Mouse (Mus musculus): Measurements from ENCODE around the gene Mvb12b. TPM values are rescaled to one million over a fixed set of nuclear protein-coding genes. Genes with fewer than 3 reads are reported as not detected.
A peak's percentile ranks its signal among the peaks of the same experiment; 100 is the strongest.

Mvb12b gene
- polyA plus RNA-seq, 1 experiment from 2014 or later, result 65.0 TPM

DNA sequence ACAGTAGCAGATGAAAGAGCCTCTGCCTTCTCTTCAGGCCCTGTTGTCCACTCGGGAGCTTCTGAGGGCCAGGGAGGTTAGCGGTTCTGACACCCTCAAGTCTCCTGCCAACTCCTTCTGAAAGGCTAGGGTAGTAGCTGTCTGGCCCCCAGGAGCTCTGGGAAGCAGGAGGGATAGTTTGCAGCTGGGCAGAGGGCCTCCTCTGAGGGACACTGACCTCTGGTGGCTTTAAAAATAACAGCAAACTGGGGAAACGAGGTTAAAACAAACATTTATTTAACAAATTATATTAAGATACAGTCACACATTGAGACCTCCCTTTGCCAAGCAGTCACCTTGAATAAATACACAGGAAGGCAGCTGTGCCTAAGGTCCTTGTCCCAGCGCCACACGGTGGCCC, 158.0 kb downstream of the Mvb12b start:
- no peak overlapping the region for H3K27ac ChIP-seq
- peaks cover 44% of the 10 kb centered on the region for H3K36me3 ChIP-seq
- ATAC-seq (ENCODE audit: low FRiP score), result no peak
- 0 out of 2 replicates have a peak overlapping the region, but pooled peaks have one; percentile 19 for H3K9ac ChIP-seq
- 39% methylated on average over 5 of the region's 5 CpGs for WGBS
- no peaks in the 10 kb centered on the region for H3K27me3 ChIP-seq
- no peak overlapping the region for H3K4me2 ChIP-seq
- peaks cover 12% of the 10 kb centered on the region for H3K4me1 ChIP-seq (replicated peaks)
- no peak overlapping the region for H3K4me3 ChIP-seq
- H3K9me3 ChIP-seq, result no peaks in the 10 kb centered on the region

- H3K36me3 ChIP-seq, result peaks cover 31% of the 10 kb centered on the region
- H3K9me3 ChIP-seq, result no peaks in the 10 kb centered on the region
- no peaks in the 10 kb centered on the region for H3K27me3 ChIP-seq
- no peak overlapping the region for H3K4me2 ChIP-seq
- H3K4me1 ChIP-seq (replicated peaks), result peaks cover 7% of the 10 kb centered on the region
- 83% methylated on average over 6 of the region's 6 CpGs for WGBS
- no peak overlapping the region for H3K9ac ChIP-seq
- no peak for ATAC-seq (ENCODE audit: low FRiP score)
- H3K4me3 ChIP-seq, result no peak overlapping the region
- no peak overlapping the region for H3K27ac ChIP-seq
Observed at GRCm38 (mm10) chr2:33727199-33727598, 160.5 kb downstream of the Mvb12b start.

DNA sequence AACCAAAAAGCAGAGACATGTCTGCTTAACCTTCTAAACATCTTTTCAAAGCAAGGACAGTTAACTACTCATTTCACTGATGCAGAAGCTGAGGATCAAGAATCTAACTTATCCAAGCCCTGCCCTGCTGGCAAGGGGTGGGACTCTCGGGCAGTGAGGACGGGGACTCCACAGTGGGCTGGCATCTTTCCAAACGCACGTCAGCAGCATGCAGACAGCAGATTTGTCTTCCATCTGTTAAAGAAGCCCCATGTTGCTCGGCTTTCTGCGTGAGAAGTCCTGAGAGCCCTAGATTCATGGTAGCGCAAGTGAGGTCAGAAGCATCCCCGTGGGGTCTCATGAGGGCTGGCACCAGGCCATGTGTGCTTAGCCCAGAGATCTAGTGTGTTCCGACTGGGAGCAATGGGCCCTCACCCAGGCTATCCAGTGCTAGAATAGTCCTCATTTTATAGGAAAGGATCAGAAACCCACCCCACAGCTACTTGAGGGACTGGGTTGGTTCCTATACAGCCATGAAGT, 167.3 kb downstream of the Mvb12b start:
- Histone ChIP-seq H3K4me3 (no peak overlapping the region), H3K4me2 (no peak overlapping the region), H3K4me1 (replicated peaks) (peaks cover 56% of the 10 kb centered on the region), H3K9ac (no peak overlapping the region), H3K9me3 (no peaks in the 10 kb centered on the region), H3K27me3 (peaks cover 21% of the 10 kb centered on the region), H3K36me3 (no peaks in the 10 kb centered on the region), H3K27ac (no peak overlapping the region; the same call in 1 of the 2 replicates)
- 31% methylated on average over 9 of the region's 9 CpGs for WGBS
- ATAC-seq (ENCODE audit: low FRiP score), result no peak

GRCm38 (mm10) chr2:33719339-33720066, 168.2 kb downstream of the Mvb12b start:
- no peak overlapping the region; the same call in 1 of the 2 replicates for H3K27ac ChIP-seq
- H3K4me2 ChIP-seq, result no peak overlapping the region
- H3K4me1 ChIP-seq (replicated peaks), result peaks cover 66% of the 10 kb centered on the region
- 52% methylated on average over 12 of the region's 12 CpGs for WGBS
- no peaks in the 10 kb centered on the region for H3K36me3 ChIP-seq
- 0 out of 2 replicates have a peak overlapping the region, but pooled peaks have one; percentile 43 for H3K9ac ChIP-seq
- no peak for ATAC-seq (ENCODE audit: low FRiP score)
- H3K27me3 ChIP-seq, result peaks cover 25% of the 10 kb centered on the region
- no peak overlapping the region for H3K4me3 ChIP-seq
- H3K9me3 ChIP-seq, result no peaks in the 10 kb centered on the region

DNA sequence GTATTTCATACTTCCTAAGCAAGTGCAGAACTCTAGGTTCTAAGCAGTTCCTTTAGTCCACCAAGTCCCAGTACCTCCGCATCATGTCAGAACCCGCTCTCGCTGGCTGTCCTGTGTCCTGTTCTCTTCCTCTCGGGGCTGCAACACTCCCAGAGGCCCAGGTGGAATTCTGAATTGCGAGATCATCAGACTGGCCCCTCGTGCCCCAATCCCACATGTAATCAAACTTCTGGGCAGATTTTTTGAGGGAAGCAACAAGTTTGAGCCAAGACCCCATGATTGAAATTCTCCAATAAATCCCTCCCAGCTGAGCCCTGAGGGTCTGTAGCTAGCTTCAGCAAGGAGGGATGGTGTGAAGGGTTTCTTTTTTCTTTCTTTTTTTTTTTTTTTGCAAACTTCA, 169.2 kb downstream of the Mvb12b start:
- H3K4me3 ChIP-seq, result no peak overlapping the region

DNA sequence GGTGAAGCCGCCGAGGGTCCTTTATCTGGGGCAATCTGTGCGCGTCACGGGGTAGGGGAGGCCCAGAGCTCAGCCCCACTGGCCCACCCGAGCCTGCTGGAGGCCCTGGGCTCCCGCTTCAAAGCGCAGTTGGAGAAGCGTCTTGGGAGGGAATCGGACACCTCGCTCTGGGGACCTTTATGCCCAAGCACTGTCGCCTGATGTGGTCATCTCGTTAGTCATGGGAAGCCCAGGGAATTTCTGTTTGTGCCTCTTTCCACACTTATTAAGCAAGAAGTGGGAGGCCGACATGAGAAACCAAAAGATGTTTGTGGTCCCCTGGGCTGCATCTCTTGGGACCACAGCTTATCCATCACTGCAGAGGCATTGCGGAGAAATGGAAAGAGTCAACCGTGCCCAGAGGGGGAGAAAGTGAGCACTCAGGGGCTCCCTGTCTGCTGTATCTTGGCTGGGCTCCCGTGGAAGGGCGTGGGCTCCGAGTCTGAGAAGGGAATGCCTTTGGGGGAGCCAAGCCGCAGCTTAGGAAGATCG, 169.9 kb downstream of the Mvb12b start:
- Histone ChIP-seq H3K9me3 (no peaks in the 10 kb centered on the region), H3K27me3 (peaks cover 25% of the 10 kb centered on the region), H3K27ac (0 out of 2 replicates have a peak overlapping the region, but pooled peaks have one; percentile 12), H3K36me3 (no peaks in the 10 kb centered on the region), H3K4me3 (0 out of 2 replicates have a peak overlapping the region, but pooled peaks have one; percentile 1), H3K4me2 (peak overlapping the region; percentile 36), H3K9ac (no peak overlapping the region), H3K4me1 (replicated peaks) (peaks cover 76% of the 10 kb centered on the region)
- no peak for ATAC-seq (ENCODE audit: low FRiP score)
- WGBS, result 11% methylated on average over 21 of the region's 21 CpGs

More for the DNA sequence above, 169.2 kb downstream of the Mvb12b start:
- Histone ChIP-seq H3K36me3 (no peaks in the 10 kb centered on the region), H3K9me3 (no peaks in the 10 kb centered on the region), H3K4me1 (replicated peaks) (peaks cover 71% of the 10 kb centered on the region), H3K4me2 (peak overlapping the region; percentile 36; the same call in 1 of the 2 replicates), H3K27me3 (peaks cover 25% of the 10 kb centered on the region), H3K27ac (0 out of 2 replicates have a peak overlapping the region, but pooled peaks have one; percentile 12), H3K9ac (no peak overlapping the region)
- WGBS, result 68% methylated on average over 6 of the region's 6 CpGs
- no peak for ATAC-seq (ENCODE audit: low FRiP score)

DNA sequence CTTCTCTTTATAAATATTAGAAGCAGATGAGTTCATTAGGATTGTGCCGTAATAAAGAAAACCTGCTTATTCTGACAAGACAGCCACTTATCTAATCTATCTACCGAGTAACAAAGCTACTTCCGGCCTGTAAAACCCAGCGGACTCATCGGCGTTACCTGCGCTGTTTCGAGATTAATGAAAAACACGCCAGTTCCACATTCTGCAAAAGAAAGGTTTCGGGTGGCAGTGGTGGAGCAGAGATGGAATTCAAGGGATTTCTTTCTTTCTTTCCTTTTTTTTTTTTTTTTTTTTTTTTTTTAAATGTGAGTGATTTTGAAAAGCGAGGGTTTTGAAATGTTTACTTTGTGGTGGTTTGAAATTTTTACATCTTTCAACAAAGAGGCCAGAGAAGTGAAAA, 170.4 kb downstream of the Mvb12b start:
- H3K4me3 ChIP-seq, result no peak overlapping the region
- H3K36me3 ChIP-seq, result no peaks in the 10 kb centered on the region
- WGBS, result 34% methylated on average over 11 of the region's 11 CpGs
- H3K27me3 ChIP-seq, result peaks cover 25% of the 10 kb centered on the region
- ATAC-seq (ENCODE audit: low FRiP score), result no peak
- peaks cover 80% of the 10 kb centered on the region for H3K4me1 ChIP-seq (replicated peaks)
- no peaks in the 10 kb centered on the region for H3K9me3 ChIP-seq
- H3K9ac ChIP-seq, result no peak overlapping the region
- peak overlapping the region; percentile 36; the same call in 1 of the 2 replicates for H3K4me2 ChIP-seq
- H3K27ac ChIP-seq, result no peak overlapping the region; the same call in 1 of the 2 replicates

GRCm38 (mm10) chr2:33716878-33717277, 170.9 kb downstream of the Mvb12b start:
- ATAC-seq (ENCODE audit: low FRiP score), result no peak
- Histone ChIP-seq H3K4me3 (no peak overlapping the region), H3K4me2 (no peak overlapping the region), H3K27me3 (peaks cover 25% of the 10 kb centered on the region), H3K4me1 (replicated peaks) (peaks cover 80% of the 10 kb centered on the region), H3K9ac (no peak overlapping the region), H3K27ac (no peak overlapping the region), H3K9me3 (no peaks in the 10 kb centered on the region), H3K36me3 (no peaks in the 10 kb centered on the region)
- 33% methylated on average over 15 of the region's 15 CpGs for WGBS

GRCm38 (mm10) chr2:33714932-33715331, 172.8 kb downstream of the Mvb12b start:
- H3K27me3 ChIP-seq, result peaks cover 28% of the 10 kb centered on the region
- ATAC-seq (ENCODE audit: low FRiP score), result no peak
- no peak overlapping the region for H3K4me3 ChIP-seq
- H3K9ac ChIP-seq, result no peak overlapping the region
- H3K27ac ChIP-seq, result no peak overlapping the region
- H3K36me3 ChIP-seq, result no peaks in the 10 kb centered on the region
- H3K4me1 ChIP-seq (replicated peaks), result peaks cover 68% of the 10 kb centered on the region
- H3K4me2 ChIP-seq, result no peak overlapping the region
- 53% methylated on average over 8 of the region's 8 CpGs for WGBS
- no peaks in the 10 kb centered on the region for H3K9me3 ChIP-seq

DNA sequence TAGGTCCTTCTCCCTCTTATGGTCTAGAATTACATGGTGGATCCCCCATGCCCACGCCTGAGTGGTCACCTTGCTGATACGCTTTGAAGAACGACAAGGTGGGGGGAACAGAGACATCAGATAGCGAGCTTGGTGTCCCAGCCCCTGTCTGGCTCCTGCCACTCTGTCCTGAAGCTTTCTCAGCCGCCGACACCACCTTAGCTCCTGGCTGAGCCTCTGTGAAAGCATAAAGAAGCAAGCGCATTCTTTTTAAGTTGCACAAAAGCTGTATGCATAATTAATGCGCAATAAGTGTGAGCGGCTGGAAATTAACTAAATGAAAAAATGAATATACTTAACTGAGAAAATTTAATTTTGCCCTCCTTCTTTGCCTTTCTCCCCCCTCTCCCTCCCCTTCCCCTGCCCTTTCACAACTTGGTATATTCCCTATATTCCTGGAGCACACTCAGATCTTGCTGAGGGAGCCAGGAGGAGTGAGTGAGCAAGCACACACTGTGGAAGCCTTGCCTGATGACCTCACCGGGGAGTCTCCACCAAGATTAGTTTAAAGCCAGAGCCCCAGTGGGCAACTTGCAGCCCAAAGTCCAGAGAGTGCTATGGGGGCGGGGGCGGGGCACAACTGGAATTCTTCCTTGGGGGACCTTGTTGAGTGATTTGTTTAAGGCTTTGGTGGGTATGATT, 174.0 kb downstream of the Mvb12b start:
- H3K4me3 ChIP-seq, result no peak overlapping the region
- no peaks in the 10 kb centered on the region for H3K36me3 ChIP-seq
- no peaks in the 10 kb centered on the region for H3K9me3 ChIP-seq
- peaks cover 24% of the 10 kb centered on the region for H3K27me3 ChIP-seq
- H3K4me2 ChIP-seq, result peak overlapping the region; percentile 32
- no peak for ATAC-seq (ENCODE audit: low FRiP score)
- H3K4me1 ChIP-seq (replicated peaks), result peaks cover 56% of the 10 kb centered on the region
- no peak overlapping the region for H3K9ac ChIP-seq
- WGBS, result 19% methylated on average over 12 of the region's 12 CpGs
- no peak overlapping the region for H3K27ac ChIP-seq

GRCm38 (mm10) chr2:33712811-33713210, 174.9 kb downstream of the Mvb12b start:
- no peak overlapping the region for H3K9ac ChIP-seq
- H3K4me1 ChIP-seq (replicated peaks), result peaks cover 52% of the 10 kb centered on the region
- H3K4me3 ChIP-seq, result no peak overlapping the region
- no peak for ATAC-seq (ENCODE audit: low FRiP score)
- H3K27ac ChIP-seq, result no peak overlapping the region
- H3K9me3 ChIP-seq, result no peaks in the 10 kb centered on the region
- 20% methylated on average over 4 of the region's 4 CpGs for WGBS
- no peaks in the 10 kb centered on the region for H3K36me3 ChIP-seq
- H3K4me2 ChIP-seq, result no peak overlapping the region
- H3K27me3 ChIP-seq, result peaks cover 22% of the 10 kb centered on the region

- no peak overlapping the region for H3K4me3 ChIP-seq
- peaks cover 35% of the 10 kb centered on the region for H3K4me1 ChIP-seq (replicated peaks)
- no peak for ATAC-seq (ENCODE audit: low FRiP score)
- H3K4me2 ChIP-seq, result no peak overlapping the region
- H3K9ac ChIP-seq, result no peak overlapping the region
- peaks cover 30% of the 10 kb centered on the region for H3K27me3 ChIP-seq
- H3K36me3 ChIP-seq, result no peaks in the 10 kb centered on the region
- no peaks in the 10 kb centered on the region for H3K9me3 ChIP-seq
- H3K27ac ChIP-seq, result no peak overlapping the region
- WGBS, result 92% methylated on average over 8 of the region's 8 CpGs
Observed at GRCm38 (mm10) chr2:33708831-33709230, 178.9 kb downstream of the Mvb12b start.

Measured in hindbrain, embryonic 13.5 days (tissue).